Mouse (Mus musculus): Measurements from ENCODE around the gene Trpv5. TPM values are rescaled to one million over a fixed set of nuclear protein-coding genes. Genes with fewer than 3 reads are reported as not detected.

Trpv5 gene
- total and polyA plus RNA-seq, 3 experiments = not detected

DNA sequence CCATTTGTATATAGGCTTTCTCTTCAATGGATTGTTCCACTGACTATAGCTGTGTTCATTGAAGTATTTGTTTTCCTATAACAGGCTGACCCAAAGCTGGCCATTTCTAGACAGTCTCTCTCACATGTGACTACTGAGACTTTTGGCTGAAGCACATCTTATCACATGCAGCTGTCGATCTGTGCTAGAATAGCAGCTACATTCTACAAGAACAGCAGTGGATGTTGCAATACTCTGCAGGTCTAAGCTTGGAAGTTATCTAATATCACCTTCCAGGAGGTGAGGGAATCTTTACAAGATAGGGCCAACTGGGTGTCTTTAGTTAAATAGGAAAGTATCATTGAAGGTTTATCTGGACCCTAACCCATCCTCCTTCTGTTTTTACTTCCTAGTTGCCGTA lies 40.9 kb upstream of the Trpv5 start:
- no peaks in the 10 kb centered on the region for H3K27me3 ChIP-seq (replicated peaks)
- no peak for DNase-seq (ENCODE audit: extremely low read depth)
- no peak overlapping the region for H3K4me3 ChIP-seq (replicated peaks in 1 of 3; ENCODE audit: low read depth in 2 of 3, low read length in 2 of 3, poor library complexity in 1 of 3)
- no peak overlapping the region for H3K9ac ChIP-seq (ENCODE audit: insufficient read depth, low read depth)
- H3K4me2 ChIP-seq (ENCODE audit: insufficient read depth, low read depth, poor library complexity, severe bottlenecking) = no peak overlapping the region
- TF ChIP-seq GABPA (IDR thresholded peaks at IDR 0.05; ENCODE audit: insufficient replicate concordance, low read depth, low read length) (no peak), POLR2A (IDR thresholded peaks at IDR 0.05; ENCODE audit: low read depth, low read length) (no peak), JUND (conservative IDR thresholded peaks at IDR 0.05; ENCODE audit: low read depth, low read length) (no peak), POLR2AphosphoS2 (IDR thresholded peaks at IDR 0.05; ENCODE audit: low read depth, low read length) (no peak), SIN3A (IDR thresholded peaks at IDR 0.05; ENCODE audit: low read length) (no peak)
- no peaks in the 10 kb centered on the region for H3K9me3 ChIP-seq (replicated peaks; ENCODE audit: low read length)
- H3K36me3 ChIP-seq (replicated peaks in 1 of 2; ENCODE audit: control insufficient read depth in 1 of 2, insufficient read depth in 1 of 2, low read length in 1 of 2) = no peaks in the 10 kb centered on the region
- in situ Hi-C loops (cut with MboI; ENCODE audit: low pct_ligation_motif_present, low pct_unique_long_range_greater_than_20kb, low sequenced_read_pairs) = no loop called here
- H3K79me2 ChIP-seq (replicated peaks; ENCODE audit: control insufficient read depth, extremely low read depth, insufficient read depth, poor library complexity, severe bottlenecking) = no peaks in the 10 kb centered on the region
- H3K4me1 ChIP-seq (ENCODE audit: control insufficient read depth in 1 of 2, insufficient read depth in 2 of 2) = no peaks in the 10 kb centered on the region
- no peak overlapping the region for H3K27ac ChIP-seq (ENCODE audit: insufficient read depth, low read depth)
- dilution Hi-C loops (cut with MboI; ENCODE audit: extremely low pct_ligation_motif_present, extremely low pct_unique_long_range_greater_than_20kb, low sequenced_read_pairs) = no loop called here

- Histone ChIP-seq H3K9me3 (replicated peaks; ENCODE audit: low read length) (no peaks in the 10 kb centered on the region), H3K9ac (ENCODE audit: insufficient read depth, low read depth) (no peak overlapping the region), H3K36me3 (replicated peaks in 1 of 2; ENCODE audit: control insufficient read depth in 1 of 2, insufficient read depth in 1 of 2, low read length in 1 of 2) (no peaks in the 10 kb centered on the region), H3K4me2 (ENCODE audit: insufficient read depth, low read depth, poor library complexity, severe bottlenecking) (no peak overlapping the region), H3K27ac (ENCODE audit: insufficient read depth, low read depth) (no peak overlapping the region), H3K4me1 (ENCODE audit: control insufficient read depth in 1 of 2, insufficient read depth in 2 of 2) (no peaks in the 10 kb centered on the region), H3K4me3 (replicated peaks in 1 of 3; ENCODE audit: low read depth in 2 of 3, low read length in 2 of 3, poor library complexity in 1 of 3) (no peak overlapping the region), H3K27me3 (replicated peaks) (no peaks in the 10 kb centered on the region), H3K79me2 (replicated peaks; ENCODE audit: control insufficient read depth, extremely low read depth, insufficient read depth, poor library complexity, severe bottlenecking) (no peaks in the 10 kb centered on the region)
- TF ChIP-seq BHLHE40 (IDR thresholded peaks at IDR 0.05; ENCODE audit: low read depth, low read length) = no peak
- no peak for TF ChIP-seq JUN (IDR thresholded peaks at IDR 0.05; ENCODE audit: insufficient read depth, low read depth, low read length)
- no peak for TF ChIP-seq PAX5 (IDR thresholded peaks at IDR 0.05; ENCODE audit: low read length)
- no peak for TF ChIP-seq NRF1 (IDR thresholded peaks at IDR 0.05; ENCODE audit: low read depth, low read length)
- no peak for TF ChIP-seq ZC3H11A (IDR thresholded peaks at IDR 0.05; ENCODE audit: low read depth, low read length)
- TF ChIP-seq MXI1 (IDR thresholded peaks at IDR 0.05; ENCODE audit: low read depth, low read length) = no peak
- TF ChIP-seq USF1 (IDR thresholded peaks at IDR 0.05; ENCODE audit: low read depth, low read length) = no peak
- TF ChIP-seq POLR2A (IDR thresholded peaks at IDR 0.05; ENCODE audit: low read depth, low read length) = no peak
- TF ChIP-seq USF2 (conservative IDR thresholded peaks at IDR 0.05; ENCODE audit: low read depth, low read length) = no peak
- TF ChIP-seq CTCF (conservative IDR thresholded peaks at IDR 0.05 in 1 of 2, IDR thresholded peaks at IDR 0.05 in 1 of 2; ENCODE audit: low read depth in 2 of 2, low read length in 2 of 2) = no peak
- TF ChIP-seq MYC (IDR thresholded peaks at IDR 0.05; ENCODE audit: low read depth, low read length) = no peak
- TF ChIP-seq TCF12 (IDR thresholded peaks at IDR 0.05; ENCODE audit: low read depth, low read length) = no peak
- TF ChIP-seq EP300 (IDR thresholded peaks at IDR 0.05; ENCODE audit: low read length) = no peak
- TF ChIP-seq MEF2A (IDR thresholded peaks at IDR 0.05; ENCODE audit: borderline replicate concordance, low read depth, low read length) = no peak
- TF ChIP-seq ZKSCAN1 (IDR thresholded peaks at IDR 0.05; ENCODE audit: borderline replicate concordance, low read depth, low read length) = no peak
- TF ChIP-seq NELFE (IDR thresholded peaks at IDR 0.05; ENCODE audit: low read depth, low read length) = no peak
- no peak for TF ChIP-seq SIN3A (IDR thresholded peaks at IDR 0.05; ENCODE audit: low read length)
- no peak for DNase-seq (ENCODE audit: extremely low read depth)
- dilution Hi-C loops (cut with MboI; ENCODE audit: extremely low pct_ligation_motif_present, extremely low pct_unique_long_range_greater_than_20kb, low sequenced_read_pairs) = no loop called here
- in situ Hi-C loops (cut with MboI; ENCODE audit: low pct_ligation_motif_present, low pct_unique_long_range_greater_than_20kb, low sequenced_read_pairs) = no loop called here
Observed at GRCm38 (mm10) chr6:41710281-41710680, 29.7 kb upstream of the Trpv5 start.

Data from CH12.LX (cell line).